Mouse (Mus musculus): ENCODE measurements at regions not wholly inside any gene's neighbourhood (a gene's known extent, or its start where the extent isn't known, plus 50 kb on each side); places are given as distances from the start of the nearest gene placed in this dataset.

- DNase-seq (ENCODE audit: low read depth, low spot score): no peak
These were observed 961.4 kb downstream of the Mat2b start for GRCm38 (mm10) chr11:39733434-39734076.

GRCm38 (mm10) chr11:39723621-39724020 lies 971.4 kb downstream of the Mat2b start:
- no peak for DNase-seq (ENCODE audit: low read depth, low spot score)

GRCm38 (mm10) chr11:39678521-39678920 lies 1016.5 kb downstream of the Mat2b start:
- no peak for DNase-seq (ENCODE audit: low read depth, low spot score)

GRCm38 (mm10) chr11:39653595-39653994 lies 1041.4 kb downstream of the Mat2b start:
- DNase-seq (ENCODE audit: low read depth, low spot score): no peak

GRCm38 (mm10) chr11:39619356-39619755 lies 1075.6 kb downstream of the Mat2b start:
- no peak for DNase-seq (ENCODE audit: low read depth, low spot score)

GRCm38 (mm10) chr11:39615843-39616242 lies 1079.2 kb downstream of the Mat2b start:
- no peak for DNase-seq (ENCODE audit: low read depth, low spot score)

GRCm38 (mm10) chr11:39596479-39596878 lies 1098.5 kb downstream of the Mat2b start:
- no peak for DNase-seq (ENCODE audit: low read depth, low spot score)

- DNase-seq (ENCODE audit: low read depth, low spot score): peak; percentile 1
These were observed 1106.2 kb downstream of the Mat2b start for GRCm38 (mm10) chr11:39588641-39589385.

GRCm38 (mm10) chr11:39558287-39558686 lies 1136.7 kb downstream of the Mat2b start:
- no peak for DNase-seq (ENCODE audit: low read depth, low spot score)

- DNase-seq (ENCODE audit: low read depth, low spot score): no peak
These were observed 1144.9 kb downstream of the Mat2b start for GRCm38 (mm10) chr11:39550066-39550465.

GRCm38 (mm10) chr11:39524866-39525649 lies 1169.9 kb downstream of the Mat2b start:
- DNase-seq (ENCODE audit: low read depth, low spot score): no peak

- no peak for DNase-seq (ENCODE audit: low read depth, low spot score)
These were observed 1199.8 kb downstream of the Mat2b start for GRCm38 (mm10) chr11:39495253-39495652.

GRCm38 (mm10) chr11:39477136-39477535 lies 1217.9 kb downstream of the Mat2b start:
- no peak for DNase-seq (ENCODE audit: low read depth, low spot score)

GRCm38 (mm10) chr11:39453329-39453952 lies 1241.6 kb downstream of the Mat2b start:
- DNase-seq (ENCODE audit: low read depth, low spot score): no peak

GRCm38 (mm10) chr11:39446374-39446773 lies 1248.6 kb downstream of the Mat2b start:
- no peak for DNase-seq (ENCODE audit: low read depth, low spot score)

- no peak for DNase-seq (ENCODE audit: low read depth, low spot score)
These were observed 1283.3 kb downstream of the Mat2b start for GRCm38 (mm10) chr11:39411691-39412090.

GRCm38 (mm10) chr11:39411182-39411581 lies 1283.8 kb downstream of the Mat2b start:
- DNase-seq (ENCODE audit: low read depth, low spot score): no peak

- DNase-seq (ENCODE audit: low read depth, low spot score): no peak
These were observed 1330.2 kb downstream of the Mat2b start for GRCm38 (mm10) chr11:39364827-39365226.

- no peak for DNase-seq (ENCODE audit: low read depth, low spot score)
These were observed 1344.4 kb downstream of the Mat2b start for GRCm38 (mm10) chr11:39350616-39351015.
